Mouse (Mus musculus): ENCODE data around the gene Espnl. TPM values are rescaled to one million over a fixed set of nuclear protein-coding genes. Genes with fewer than 3 reads are reported as not detected.

The Espnl gene
- polyA plus RNA-seq, 1 experiment from 2014 or later = 0.07 TPM

Other genes starting within 250 kb of the Espnl start
- 1.1 and 1.5 TPM in 2 replicates for gene Rbm44, start 177.0 kb upstream of the Espnl start, polyA plus RNA-seq (2016; fragmentation: Nextera tagmentation; extraction: Ambion mirVana)
- gene Ramp1, start 142.3 kb upstream of the Espnl start, polyA plus RNA-seq (2016; fragmentation: Nextera tagmentation; extraction: Ambion mirVana) = 4.0 and 4.4 TPM in 2 replicates
- gene Ube2f, start 71.8 kb upstream of the Espnl start, polyA plus RNA-seq (2016; fragmentation: Nextera tagmentation; extraction: Ambion mirVana) = 71.6 and 73.4 TPM in 2 replicates
- 28.8 and 30.0 TPM in 2 replicates for gene Scly, start 23.7 kb upstream of the Espnl start, polyA plus RNA-seq (2016; fragmentation: Nextera tagmentation; extraction: Ambion mirVana)
- 0.11 TPM in 1 of 2 replicates, not detected in the other for gene Klhl30, start 28.9 kb downstream of the Espnl start, polyA plus RNA-seq (2016; fragmentation: Nextera tagmentation; extraction: Ambion mirVana)
- 6.4 and 7.8 TPM in 2 replicates for gene Erfe, start 44.4 kb downstream of the Espnl start, polyA plus RNA-seq (2016; fragmentation: Nextera tagmentation; extraction: Ambion mirVana)
- 107 TPM in 2 replicates for gene Ilkap, start 76.7 kb downstream of the Espnl start, polyA plus RNA-seq (2016; fragmentation: Nextera tagmentation; extraction: Ambion mirVana)
- 31.9 and 32.4 TPM in 2 replicates for gene Hes6, start 92.0 kb downstream of the Espnl start, polyA plus RNA-seq (2016; fragmentation: Nextera tagmentation; extraction: Ambion mirVana)
- gene Per2, start 137.2 kb downstream of the Espnl start, polyA plus RNA-seq (2016; fragmentation: Nextera tagmentation; extraction: Ambion mirVana) = 2.9 and 3.1 TPM in 2 replicates
- 3.6 and 4.1 TPM in 2 replicates for gene Traf3ip1, start 172.6 kb downstream of the Espnl start, polyA plus RNA-seq (2016; fragmentation: Nextera tagmentation; extraction: Ambion mirVana)
- gene Asb1, start 218.5 kb downstream of the Espnl start, polyA plus RNA-seq (2016; fragmentation: Nextera tagmentation; extraction: Ambion mirVana) = 20.2 and 20.9 TPM in 2 replicates

Data from liver, embryonic 12.5 days (tissue).